Mouse (Mus musculus): ENCODE data around the gene Pkn3.

Pkn3 gene

DNA sequence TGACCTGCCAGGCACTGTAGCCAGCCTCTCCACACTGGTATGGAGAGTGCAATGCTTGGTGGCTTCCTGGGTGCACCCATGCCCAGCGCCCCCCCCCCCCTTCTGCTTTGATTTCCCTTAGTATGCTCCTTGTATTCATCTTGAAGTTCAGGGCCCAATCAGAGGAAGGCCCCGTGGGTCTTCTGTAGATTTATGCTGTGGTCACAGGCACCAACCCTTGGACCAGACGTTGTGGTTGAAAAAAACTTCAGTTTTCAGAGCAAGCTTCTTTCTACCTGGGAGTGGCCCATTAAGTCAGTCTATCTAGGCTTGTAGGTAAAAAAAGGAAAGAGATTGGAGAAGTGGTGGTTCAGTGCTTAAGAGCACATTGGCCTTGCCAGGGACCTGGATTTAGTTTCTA, 13.7 kb upstream of the Pkn3 start:
- no peak for DNase-seq (ENCODE audit: low read depth)

DNA sequence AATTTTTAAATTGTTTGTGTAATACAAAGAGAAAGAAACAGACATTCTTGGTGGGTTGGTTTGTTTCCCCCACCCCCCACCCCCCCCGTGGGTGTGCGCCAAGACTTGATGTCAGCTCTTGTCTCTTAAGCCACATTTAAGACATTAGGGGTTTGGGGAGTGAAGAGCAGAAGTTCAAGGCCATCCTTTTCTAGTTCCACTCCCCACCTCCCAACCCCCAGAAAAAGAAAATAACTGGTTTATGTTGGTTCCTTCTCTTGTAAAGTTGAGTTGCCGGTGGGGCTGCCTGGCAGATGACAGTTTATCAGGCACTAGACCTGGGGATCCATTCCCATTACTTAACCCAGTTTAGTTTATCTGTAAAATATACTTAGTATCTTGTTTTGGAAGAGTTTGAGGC, 13.2 kb upstream of the Pkn3 start:
- DNase-seq (ENCODE audit: low read depth) = no peak

DNA sequence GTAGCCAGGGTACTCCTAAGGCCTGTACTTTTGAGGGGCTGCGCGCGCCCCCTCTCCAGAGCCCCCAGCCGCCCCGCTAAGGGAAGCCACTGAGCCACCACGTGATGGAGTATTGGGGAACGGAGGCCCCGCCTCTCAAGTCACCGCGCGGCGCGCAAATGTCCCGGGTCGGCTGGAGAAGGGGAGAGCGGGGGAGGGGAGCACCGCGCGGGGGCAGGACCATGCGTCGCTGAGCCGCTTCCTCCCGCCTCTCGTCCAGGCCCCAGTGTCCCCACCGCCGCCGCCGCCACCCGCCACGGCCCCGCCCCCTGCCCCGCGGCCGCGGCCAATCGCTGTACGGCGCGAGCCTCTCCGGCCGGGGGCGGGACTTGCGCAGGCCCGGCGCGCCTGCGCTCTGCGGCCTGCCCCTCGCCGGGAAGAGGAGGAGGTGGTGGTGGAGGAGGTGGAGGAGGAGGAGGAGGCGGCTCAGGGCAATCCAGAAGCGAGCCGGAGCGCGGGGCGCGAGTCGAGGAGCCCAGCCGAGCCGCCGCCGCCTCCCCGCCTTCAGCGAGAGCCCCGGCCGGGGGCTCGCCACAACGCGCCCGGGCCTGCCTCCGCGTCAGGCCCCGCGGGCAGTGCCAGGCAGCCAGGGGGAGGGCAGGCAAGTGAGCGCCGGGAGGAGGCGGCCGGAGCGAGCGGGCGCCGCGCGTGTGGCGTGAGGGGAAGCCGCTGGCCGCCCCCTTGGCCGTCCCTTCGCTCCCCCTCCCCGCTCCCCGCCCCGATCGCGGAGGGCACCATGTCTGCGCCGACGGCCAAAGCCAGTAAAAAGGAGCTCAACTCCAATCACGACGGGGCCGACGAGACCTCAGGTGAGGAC, 11.2 kb upstream of the Pkn3 start:
- peak; percentile 84 for DNase-seq (ENCODE audit: low read depth)

DNA sequence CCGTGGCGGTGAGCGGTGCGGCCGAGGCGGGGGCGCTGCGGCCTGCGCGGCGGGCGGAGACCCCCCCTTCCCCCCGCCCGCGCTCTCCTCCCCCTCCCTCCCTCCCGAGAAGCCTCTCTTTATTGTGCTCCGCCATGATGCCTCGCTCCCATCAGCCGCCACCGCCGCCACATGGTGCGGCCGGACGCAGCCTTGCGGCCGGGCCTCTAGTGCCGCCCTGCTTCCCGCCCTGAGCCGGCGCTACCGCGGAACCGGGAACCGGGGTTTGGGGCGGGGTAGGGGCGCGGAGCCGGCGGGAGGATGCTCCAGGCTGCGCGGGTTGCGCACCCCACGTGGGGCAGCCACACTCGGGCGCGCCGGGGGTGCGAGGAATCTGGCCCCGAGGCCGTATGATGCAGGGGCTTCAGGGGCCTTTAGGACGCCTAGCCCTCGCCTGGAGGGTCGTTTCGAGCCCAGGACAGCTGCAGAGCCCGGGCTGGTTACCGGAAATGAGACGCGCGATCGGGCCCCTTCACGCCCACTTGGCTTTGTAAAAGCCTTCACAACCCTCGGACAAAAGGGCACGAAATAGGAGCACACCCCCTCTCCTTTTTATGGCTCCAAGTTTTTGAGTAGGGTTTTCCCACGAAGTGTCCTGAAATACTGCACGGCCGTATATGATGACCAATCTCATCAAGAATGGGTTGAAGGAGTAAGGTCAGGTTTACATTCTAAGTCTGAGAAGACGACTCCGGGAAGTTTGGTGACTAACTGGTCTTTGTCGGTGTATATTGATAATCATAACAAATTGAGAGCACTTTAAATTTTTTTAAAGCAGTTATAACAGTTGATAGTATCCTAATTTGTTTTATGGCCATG, 10.2 kb upstream of the Pkn3 start:
- no peak for DNase-seq (ENCODE audit: low read depth)

DNA sequence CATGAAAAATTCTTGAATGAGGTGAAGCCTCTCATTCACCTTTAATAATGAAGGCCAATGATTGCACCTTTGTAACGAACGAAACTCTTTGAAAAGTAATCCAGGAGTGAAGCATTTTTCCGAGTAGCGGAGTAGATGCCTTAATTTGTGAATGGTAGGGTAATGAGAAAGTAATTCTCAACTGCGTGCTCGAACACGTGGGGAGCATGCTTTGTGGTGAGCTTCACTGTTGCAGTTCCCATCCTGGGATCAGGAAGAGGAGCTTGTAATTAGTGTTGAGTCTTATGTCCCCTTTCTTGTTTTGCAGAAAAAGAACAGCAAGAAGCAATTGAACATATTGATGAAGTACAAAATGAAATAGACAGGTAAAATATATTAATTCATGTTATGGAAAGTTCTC, 9.5 kb upstream of the Pkn3 start:
- no peak for DNase-seq (ENCODE audit: low read depth)

DNA sequence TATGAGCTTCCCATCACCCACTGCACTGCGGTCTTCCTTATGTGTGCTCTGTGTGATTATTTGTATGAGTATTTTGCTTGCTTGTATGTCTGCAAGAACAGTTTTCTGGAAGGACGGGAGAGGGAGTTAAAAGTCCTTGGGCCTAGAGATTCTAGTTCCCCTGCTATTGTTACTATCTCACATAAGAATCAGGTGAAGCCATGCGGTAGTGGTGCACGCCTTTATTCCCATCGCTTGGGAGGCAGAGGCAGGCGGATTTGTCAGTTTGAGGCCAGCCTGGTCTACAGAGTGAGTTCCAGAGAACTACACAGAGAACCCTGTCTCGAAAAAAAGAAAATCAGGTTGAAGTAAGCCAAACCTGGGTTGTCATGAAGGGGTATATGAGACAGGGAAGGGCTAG, 4.6 kb upstream of the Pkn3 start:
- no peak for DNase-seq (ENCODE audit: low read depth)

DNA sequence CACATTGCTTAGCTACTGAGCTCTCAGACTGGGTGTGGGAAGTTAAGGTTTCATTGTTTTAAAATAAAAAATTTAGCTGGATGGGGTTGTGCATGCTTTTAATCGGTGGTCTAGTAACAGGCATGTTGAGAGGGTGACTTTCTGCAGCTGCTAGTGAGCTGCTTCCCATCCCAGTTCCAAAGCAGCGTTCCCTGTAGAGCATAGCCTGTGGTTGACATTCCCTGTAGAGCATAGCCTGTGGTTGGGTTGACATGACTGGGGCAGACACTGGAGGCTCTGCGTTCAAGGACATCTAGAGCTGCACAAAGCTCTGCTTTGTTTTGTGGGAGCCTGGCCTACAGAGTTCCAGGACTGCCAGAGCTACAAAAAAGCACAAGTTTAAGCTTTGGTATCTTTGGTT, 4.2 kb upstream of the Pkn3 start:
- DNase-seq (ENCODE audit: low read depth) = no peak

DNA sequence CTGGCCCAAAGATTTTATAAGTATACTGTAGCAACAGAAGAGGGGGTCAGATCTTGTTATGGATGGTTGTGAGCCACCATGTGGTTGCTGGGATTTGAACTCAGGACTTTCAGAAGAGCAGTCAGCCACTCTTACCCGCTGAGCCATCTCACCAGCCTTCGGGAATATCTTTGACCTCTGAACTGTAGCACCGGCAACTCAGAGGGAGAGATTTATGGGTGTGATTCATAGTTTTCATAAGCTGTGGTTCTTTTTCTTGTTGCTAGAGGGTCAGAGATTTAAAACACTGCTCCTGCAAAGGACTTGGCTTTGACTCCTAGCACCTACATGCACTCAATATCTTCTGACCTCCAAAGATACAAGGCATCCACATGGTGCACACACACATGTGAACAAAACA, 1.9 kb upstream of the Pkn3 start:
- no peak for DNase-seq (ENCODE audit: low read depth)

DNA sequence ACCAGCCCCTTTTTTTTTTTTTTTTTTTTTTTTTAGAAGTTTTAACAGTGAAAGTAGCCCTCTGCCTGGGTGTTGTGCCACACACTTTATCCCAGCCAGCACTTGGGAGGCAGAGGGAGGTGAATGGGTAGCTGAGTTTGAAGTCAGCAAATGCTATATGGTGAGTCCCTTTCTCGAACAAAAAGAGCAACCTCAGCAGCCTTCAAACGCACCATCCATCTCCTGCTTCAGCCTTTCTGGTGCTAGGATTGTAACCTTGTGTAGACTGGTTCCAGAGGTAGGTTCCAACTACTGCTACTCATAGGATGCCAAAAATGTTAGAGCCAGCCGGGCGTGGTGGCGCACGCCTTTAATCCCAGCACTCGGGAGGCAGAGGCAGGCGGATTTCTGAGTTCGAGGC, 1.0 kb upstream of the Pkn3 start:
- no peak for DNase-seq (ENCODE audit: low read depth)

DNA sequence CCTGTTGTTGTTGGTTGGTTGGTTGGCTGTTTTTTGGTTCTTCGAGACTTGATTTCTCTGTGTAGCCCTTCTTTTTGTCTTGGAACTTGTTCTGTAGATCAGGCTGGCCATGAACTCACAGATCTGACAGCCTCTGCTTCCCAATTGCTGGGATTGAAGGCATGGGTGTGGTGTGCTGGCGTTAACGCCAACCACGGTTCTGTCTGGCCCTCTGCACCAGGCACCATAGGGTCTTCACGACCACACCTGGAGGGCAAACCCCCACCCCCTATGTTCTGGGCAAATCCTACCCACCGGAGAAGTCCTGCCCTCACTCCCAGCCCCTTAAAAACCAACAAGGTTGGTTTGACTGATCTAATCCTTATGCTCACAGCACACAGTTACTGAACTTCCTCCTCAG, 525 bp upstream of the Pkn3 start:
- no peak for DNase-seq (ENCODE audit: low read depth)

DNA sequence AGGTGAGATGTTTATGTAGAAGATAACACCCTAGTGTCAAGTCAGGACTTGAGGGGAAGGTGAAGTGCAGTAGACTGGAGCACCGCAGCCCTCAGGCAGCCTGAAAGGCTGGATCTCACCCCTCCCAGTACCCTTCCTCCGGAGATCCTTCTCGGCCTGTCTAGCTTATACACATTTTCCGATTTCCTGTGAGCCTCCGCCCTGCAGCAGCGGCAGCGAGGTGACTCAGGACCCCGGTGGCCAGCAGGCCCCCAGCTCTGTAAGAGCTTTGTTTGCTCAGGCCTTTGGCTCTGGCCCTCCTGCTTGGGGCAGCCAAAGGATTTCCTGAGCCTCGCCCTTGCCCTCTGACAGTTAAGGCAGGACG, 847 bp downstream of the Pkn3 start:
- DNase-seq (ENCODE audit: low read depth) = no peak

DNA sequence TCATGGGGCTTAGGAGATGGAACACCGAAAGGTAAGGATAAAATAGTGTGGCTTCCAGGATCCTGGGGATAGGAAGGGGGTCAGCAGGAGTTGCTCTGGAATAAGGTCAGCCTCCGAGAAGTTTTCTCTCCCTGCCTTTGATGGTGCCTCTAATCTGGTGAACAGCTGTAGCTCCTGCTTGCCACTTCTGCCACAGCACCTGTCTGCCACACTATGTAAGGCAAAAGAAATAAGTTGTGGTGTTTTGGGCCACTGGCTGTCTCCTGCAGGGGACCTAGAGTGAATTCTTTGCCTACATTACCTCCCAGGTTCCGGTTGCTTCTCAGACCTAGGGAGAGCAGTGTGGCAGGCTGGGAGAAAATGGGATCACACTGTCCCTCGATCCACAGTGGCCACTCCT, 1.3 kb downstream of the Pkn3 start:
- DNase-seq (ENCODE audit: low read depth) = no peak

DNA sequence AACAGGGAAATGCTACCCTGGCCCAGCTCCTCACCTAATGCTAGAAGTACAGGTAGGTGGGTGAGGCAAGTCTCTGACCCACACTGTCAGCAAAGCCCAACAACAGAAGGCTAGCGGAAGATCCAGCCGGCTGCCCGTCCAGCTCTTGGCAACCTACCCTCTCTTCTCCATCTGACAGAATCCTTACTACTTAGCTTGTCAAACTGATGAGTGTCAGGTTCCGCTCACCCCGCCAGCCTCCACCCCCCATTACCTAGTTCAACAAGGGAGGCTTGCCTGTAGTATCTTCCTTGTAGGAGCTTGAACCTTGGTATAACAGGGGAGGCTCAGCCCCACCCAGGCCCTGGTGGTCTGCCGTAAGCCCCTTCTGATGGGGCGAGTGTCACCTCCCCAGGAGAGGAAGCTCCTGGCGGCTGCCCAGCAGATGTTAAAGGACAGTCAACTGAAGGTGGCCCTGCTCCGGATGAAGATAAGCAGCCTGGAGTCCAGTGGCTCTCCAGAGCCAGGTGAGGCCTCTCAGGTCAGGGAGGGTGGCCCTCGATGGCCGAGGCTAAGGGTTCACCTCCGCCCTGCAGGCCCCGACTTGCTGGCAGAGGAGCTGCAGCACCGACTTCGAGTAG, 2.8 kb downstream of the Pkn3 start:
- DNase-seq (ENCODE audit: low read depth) = no peak

DNA sequence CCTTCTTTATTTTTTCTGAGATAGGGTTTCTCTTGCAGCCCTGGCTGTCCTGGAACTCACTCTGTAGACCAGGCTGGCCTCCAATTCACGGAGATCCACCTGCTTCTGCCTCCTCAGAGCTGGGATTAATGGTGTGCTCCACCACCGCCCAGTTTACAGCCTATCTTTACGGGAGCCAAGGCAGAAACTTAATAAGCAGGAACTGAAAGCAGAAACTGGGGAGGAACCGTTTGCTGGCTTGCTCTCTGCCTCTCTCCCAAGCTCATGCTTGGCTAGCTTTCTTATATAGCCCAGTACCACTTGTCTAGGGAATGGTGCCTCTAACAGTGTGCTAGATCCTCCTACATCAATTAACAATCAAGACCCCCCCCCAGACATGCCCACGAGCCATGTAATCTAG, 6.6 kb downstream of the Pkn3 start:
- DNase-seq (ENCODE audit: low read depth) = no peak

DNA sequence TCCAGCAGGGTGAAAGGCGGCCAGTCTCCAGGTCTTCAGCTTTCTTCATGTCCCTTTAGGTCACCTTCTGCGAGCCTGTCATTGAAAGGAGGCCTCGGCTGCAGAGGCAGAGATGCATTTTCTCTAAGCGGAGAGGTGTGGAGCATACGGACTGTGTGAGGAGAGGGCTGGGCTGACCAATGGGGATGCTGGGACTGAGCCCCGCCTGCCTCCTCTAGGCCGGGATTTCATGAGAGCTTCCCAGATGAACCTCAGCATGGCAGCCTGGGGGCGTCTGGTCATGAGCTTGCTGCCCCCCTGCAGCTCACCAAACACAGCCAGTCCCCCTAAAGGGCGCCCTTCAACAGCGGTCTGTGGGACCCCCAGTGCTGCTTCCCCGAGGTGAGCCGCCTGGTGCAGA, 7.1 kb downstream of the Pkn3 start:
- no peak for DNase-seq (ENCODE audit: low read depth)

DNA sequence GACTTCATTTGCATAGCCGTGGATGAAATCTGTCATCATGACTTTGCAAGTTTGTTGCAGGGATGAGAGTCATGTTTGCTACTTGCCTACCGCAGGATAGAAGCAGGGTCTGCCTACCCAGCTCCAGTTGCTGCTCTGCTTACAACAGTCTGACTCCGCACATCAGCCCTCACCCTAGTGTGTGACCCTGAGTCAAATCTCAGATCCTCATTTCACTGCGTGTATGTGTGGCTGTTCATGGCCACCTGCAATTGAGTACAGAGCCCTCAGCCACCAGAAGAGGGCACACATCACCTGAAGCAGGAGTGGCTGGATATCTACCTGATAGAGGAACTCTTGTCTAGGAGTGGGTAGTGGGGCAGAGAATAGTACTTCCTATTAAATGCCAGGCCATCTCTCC, 9.8 kb downstream of the Pkn3 start:
- no peak for DNase-seq (ENCODE audit: low read depth)

DNA sequence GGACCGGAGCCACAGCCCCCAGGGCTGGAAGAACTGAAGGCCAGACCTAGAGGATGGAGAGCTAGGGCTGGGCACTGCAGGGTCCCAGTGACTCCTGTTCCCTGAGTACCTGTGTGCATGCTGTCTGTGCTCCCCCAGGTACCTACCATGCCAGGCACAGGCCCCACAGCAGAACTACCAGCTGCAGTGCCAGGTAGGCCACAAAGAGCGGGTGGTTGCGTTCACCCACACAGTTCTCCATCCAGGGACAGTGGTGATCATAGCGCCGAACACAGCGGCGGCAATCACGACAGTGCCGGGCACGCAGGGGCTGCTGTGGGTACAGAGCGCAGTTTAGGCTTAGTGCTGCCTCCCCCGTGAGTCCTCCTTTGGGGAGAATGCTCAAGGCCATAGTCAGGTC, 14.0 kb downstream of the Pkn3 start:
- DNase-seq (ENCODE audit: low read depth) = no peak

DNA sequence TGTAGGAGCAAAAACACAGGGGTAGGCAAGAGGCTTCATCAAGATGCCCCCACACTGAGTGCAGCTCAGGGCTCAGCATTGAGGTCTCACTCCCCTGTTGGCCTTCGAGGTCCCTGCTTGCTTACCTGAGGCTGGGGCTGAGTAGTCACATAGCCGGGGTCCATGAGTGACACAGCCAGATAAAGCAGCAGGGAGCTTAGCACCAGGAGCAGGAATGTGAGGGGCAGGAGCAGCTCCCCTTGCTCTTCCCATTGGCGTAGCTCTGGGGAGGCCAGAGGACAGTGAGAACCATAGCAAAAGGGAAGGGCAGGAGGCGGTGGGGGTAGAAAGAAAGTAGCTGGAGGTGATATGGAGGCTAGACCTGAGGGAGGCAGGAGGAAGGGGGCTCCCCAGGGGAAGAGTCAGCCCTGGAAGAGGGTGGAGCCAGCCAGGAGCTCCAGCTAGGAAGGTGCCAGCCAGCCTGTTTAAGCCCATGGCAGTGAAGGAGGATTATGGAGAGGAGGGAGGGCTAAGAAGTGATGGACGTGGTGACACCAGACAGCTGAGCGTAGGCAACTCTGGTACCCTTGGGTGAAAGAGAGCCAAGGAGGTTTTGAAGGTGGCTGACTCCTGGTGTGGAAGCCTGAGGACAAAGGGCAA, 14.9 kb downstream of the Pkn3 start:
- DNase-seq (ENCODE audit: low read depth) = no peak

DNA sequence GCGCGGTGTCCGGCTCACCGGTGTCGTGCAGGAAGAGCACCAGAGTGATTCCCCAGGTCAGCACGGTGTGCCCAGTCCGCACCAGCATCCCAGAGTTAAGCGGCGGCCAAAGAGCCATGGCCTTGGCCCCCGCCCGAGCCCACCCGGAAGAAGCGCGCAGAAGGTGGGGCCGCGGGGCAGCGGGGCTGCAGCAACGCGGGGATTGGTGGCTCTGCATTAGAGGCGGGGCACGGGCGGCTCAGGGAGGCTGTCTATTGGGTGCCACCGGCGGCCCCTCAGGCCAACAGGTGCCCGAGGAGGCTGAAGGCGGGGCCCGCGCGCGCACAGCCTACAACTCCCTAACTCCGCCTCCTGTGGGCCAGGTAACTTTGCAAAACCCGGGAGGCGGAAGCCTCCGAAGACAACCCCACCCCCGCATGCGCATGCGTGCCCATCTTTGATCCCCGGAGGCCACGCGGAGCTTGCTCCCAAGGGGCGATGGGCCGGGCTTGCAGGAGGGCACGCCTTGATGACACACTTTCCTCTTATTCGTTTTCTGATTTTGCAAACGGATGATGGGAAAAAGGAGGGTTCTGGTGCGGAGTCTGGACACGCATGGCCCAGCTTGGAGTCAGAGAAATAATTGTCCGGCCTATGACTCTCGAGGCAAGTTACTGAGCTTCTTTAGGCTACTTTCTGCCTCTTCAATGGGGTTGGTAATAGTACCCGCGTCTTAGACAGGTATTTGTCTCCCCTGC, 16.2 kb downstream of the Pkn3 start, which contains the start of gene Zdhhc12:
Gene Zdhhc12 (minus strand): TSS at position 178 of the 737 bp plus-strand sequence.
- peak; percentile 99 for DNase-seq (ENCODE audit: low read depth)

DNA sequence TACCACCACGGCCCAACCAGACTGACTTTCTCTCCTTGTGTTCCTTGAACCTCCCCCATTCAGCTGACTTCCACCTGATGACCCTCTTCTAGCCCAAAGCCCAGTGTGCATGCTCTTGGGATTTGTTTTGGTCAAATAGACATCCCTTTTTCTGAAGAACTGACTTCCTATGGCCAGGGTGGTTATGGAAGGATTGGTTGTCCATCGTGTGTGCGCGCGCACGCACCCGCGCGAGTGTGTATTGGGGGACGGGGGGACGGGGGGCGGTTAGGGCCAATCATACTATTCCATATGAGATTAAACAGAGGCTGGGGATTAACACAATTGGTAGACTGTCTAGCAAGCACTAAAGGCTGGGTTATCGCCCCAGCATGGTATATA, 16.7 kb downstream of the Pkn3 start:
- no peak for DNase-seq (ENCODE audit: low read depth)

DNA sequence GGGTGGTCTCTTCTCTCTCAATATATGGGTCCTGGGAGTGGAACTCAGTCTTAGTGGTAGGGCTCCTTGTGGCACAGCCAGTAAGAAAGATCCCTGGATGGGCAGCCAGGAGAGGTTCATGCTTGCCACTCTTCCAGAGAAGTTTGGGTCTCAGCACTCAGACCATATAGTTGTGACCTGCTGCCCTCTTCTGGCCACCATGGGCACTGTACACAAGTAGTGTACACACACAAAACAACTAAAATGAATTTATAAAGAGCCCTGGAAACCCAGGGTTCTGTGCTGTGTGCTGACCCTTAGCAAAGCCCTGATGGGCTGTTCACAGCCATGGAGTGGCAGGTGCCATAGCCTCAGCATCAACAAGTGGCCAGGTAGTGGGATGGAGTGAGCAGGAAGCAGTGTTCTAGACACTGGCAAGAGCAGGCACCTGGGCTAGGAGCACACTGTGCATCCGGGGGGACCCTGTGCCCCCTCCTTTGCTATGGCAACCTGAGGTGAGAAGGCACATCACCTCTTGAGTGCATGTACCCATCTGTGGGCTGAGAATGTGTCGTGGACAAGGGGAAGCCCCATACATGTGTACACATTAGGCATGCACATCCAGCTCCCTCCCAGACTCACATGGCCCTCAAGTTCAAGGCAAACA, 18.5 kb downstream of the Pkn3 start:
- peak; percentile 50 for DNase-seq (ENCODE audit: low read depth)
